14 mouse cellular contexts compared by ENCODE assay signal in genomic region chr9:101995423-101996156, GRCm38 (mm10).
DNase-seq lines count a peak whose midpoint lies in the region; ATAC-seq and TF ChIP-seq lines count a peak whose summit lies in the region.
"Had no signal": no experiment of that assay in that cellular context is flagged by ENCODE, and none has a peak within 500 bp of the region (broad histone marks: within the 10 kb centered on the region; RNA-seq: fewer than 3 reads in every experiment).

No protein-coding gene starts in this region.

- 0 out of 2 replicates have a peak, but pooled peaks cover 7% of the 10 kb centered on the region for H3K36me3 ChIP-seq in hindbrain, embryonic 10.5 days
- 0 out of 2 replicates have a peak, but pooled peaks cover 3% of the 10 kb centered on the region for H3K36me3 ChIP-seq in hindbrain, embryonic 12.5 days
- no peaks in the 10 kb centered on the region for H3K36me3 ChIP-seq in liver, embryonic 13.5 days
- peaks cover 46% of the 10 kb centered on the region for H3K36me3 ChIP-seq in midbrain, embryonic 14.5 days (ENCODE audit: control insufficient read depth, insufficient read depth, low read length)
- H3K36me3 ChIP-seq: embryonic facial prominence, embryonic 15.5 days had no signal

- no peak for TF ChIP-seq POLR2A in lung, adult 2 months (IDR thresholded peaks at IDR 0.05; ENCODE audit: borderline replicate concordance, extremely low read depth, low read depth, low read length)

- ATAC-seq in hindbrain, embryonic 12.5 days (ENCODE audit: low FRiP score), result no peak
- peak; percentile 96 for ATAC-seq in liver, embryonic 13.5 days (ENCODE audit: low read depth)
- no peak for ATAC-seq in midbrain, embryonic 14.5 days (ENCODE audit: low FRiP score, low TSS enrichment)
- ATAC-seq: forebrain, postnatal 0 days had no signal

- H3K9ac ChIP-seq in hindbrain, embryonic 12.5 days, result no peak overlapping the region
- H3K9ac ChIP-seq in liver, embryonic 13.5 days, result peak overlapping the region; percentile 63; the same call in 1 of the 2 replicates
- no peak overlapping the region for H3K9ac ChIP-seq in midbrain, embryonic 14.5 days (replicated peaks; ENCODE audit: low read length)
- H3K9ac ChIP-seq: embryonic facial prominence, embryonic 15.5 days; forebrain, postnatal 0 days had no signal

- TF ChIP-seq CTCF in lung, adult 2 months (IDR thresholded peaks at IDR 0.05; ENCODE audit: insufficient read depth, low read length), result no peak

- no peaks in the 10 kb centered on the region for H3K27me3 ChIP-seq in hindbrain, embryonic 10.5 days (ENCODE audit: insufficient read depth, poor library complexity, severe bottlenecking)
- H3K27me3 ChIP-seq in hindbrain, embryonic 12.5 days, result no peaks in the 10 kb centered on the region
- H3K27me3 ChIP-seq in liver, embryonic 13.5 days, result no peaks in the 10 kb centered on the region
- no peaks in the 10 kb centered on the region for H3K27me3 ChIP-seq in midbrain, embryonic 14.5 days (ENCODE audit: control insufficient read depth, insufficient read depth, low read length)
- H3K27me3 ChIP-seq: embryonic facial prominence, embryonic 15.5 days had no signal

- H3K9me3 ChIP-seq in hindbrain, embryonic 10.5 days, result no peaks in the 10 kb centered on the region
- H3K9me3 ChIP-seq in hindbrain, embryonic 12.5 days (replicated peaks), result no peaks in the 10 kb centered on the region
- no peaks in the 10 kb centered on the region for H3K9me3 ChIP-seq in liver, embryonic 13.5 days (replicated peaks)
- no peaks in the 10 kb centered on the region for H3K9me3 ChIP-seq in midbrain, embryonic 14.5 days (ENCODE audit: control insufficient read depth, low read length)
- H3K9me3 ChIP-seq: embryonic facial prominence, embryonic 15.5 days had no signal

- DNase-seq in hindbrain, embryonic 10.5 days (ENCODE audit: low spot score), result no peak
- DNase-seq in c-Kit-positive CD71-negative TER-119-negative erythroid progenitor cells, embryonic 14.5 days (ENCODE audit: low read depth), result peak; percentile 9
- DNase-seq in liver, embryonic 13.5 days, result peak; percentile 71
- DNase-seq in midbrain, embryonic 14.5 days, result no peak
- no peak for DNase-seq in cerebellum, postnatal 10 days
- DNase-seq in frontal cortex, adult 2 months (ENCODE audit: extremely low spot score in 1 of 2, low spot score in 1 of 2), result no peak
- no peak for DNase-seq in lung, adult 2 months
- DNase-seq: forebrain, postnatal 0 days; heart, postnatal 36 days; lung, postnatal 4 days; right cerebral cortex, postnatal 14 days had no signal

- H3K4me1 ChIP-seq in hindbrain, embryonic 10.5 days (replicated peaks), result 0 out of 2 replicates have a peak, but pooled peaks cover 4% of the 10 kb centered on the region
- H3K4me1 ChIP-seq in hindbrain, embryonic 12.5 days, result no peaks in the 10 kb centered on the region
- peaks cover 70% of the 10 kb centered on the region for H3K4me1 ChIP-seq in liver, embryonic 13.5 days (replicated peaks)
- H3K4me1 ChIP-seq in midbrain, embryonic 14.5 days (ENCODE audit: control insufficient read depth, insufficient read depth, low read length), result peaks cover 5% of the 10 kb centered on the region; the same call in 1 of the 2 replicates
- no peaks in the 10 kb centered on the region for H3K4me1 ChIP-seq in lung, adult 2 months (ENCODE audit: control insufficient read depth, insufficient read depth, low read length)
- H3K4me1 ChIP-seq: embryonic facial prominence, embryonic 15.5 days had no signal

- peak overlapping the region; percentile 30; the same call in 1 of the 2 replicates for H3K27ac ChIP-seq in hindbrain, embryonic 10.5 days
- no peak overlapping the region for H3K27ac ChIP-seq in hindbrain, embryonic 12.5 days
- H3K27ac ChIP-seq in liver, embryonic 13.5 days, result peak overlapping the region; percentile 92
- peak overlapping the region; percentile 60 for H3K27ac ChIP-seq in midbrain, embryonic 14.5 days (replicated peaks; ENCODE audit: low read depth, low read length)
- H3K27ac ChIP-seq: embryonic facial prominence, embryonic 15.5 days; kidney, postnatal 0 days had no signal

- H3K4me2 ChIP-seq in hindbrain, embryonic 12.5 days (replicated peaks), result no peak overlapping the region
- H3K4me2 ChIP-seq in liver, embryonic 13.5 days, result peak overlapping the region; percentile 64
- H3K4me2 ChIP-seq in midbrain, embryonic 14.5 days (ENCODE audit: low read length), result no peak overlapping the region
- H3K4me2 ChIP-seq: embryonic facial prominence, embryonic 15.5 days had no signal

- no peak overlapping the region for H3K4me3 ChIP-seq in hindbrain, embryonic 10.5 days
- H3K4me3 ChIP-seq in hindbrain, embryonic 12.5 days, result no peak overlapping the region
- peak overlapping the region; percentile 35 for H3K4me3 ChIP-seq in liver, embryonic 13.5 days (replicated peaks)
- H3K4me3 ChIP-seq in midbrain, embryonic 14.5 days (replicated peaks; ENCODE audit: low read depth, low read length), result no peak overlapping the region
- H3K4me3 ChIP-seq in lung, adult 2 months (replicated peaks; ENCODE audit: extremely low read depth, low read depth, low read length), result no peak overlapping the region
- H3K4me3 ChIP-seq: embryonic facial prominence, embryonic 15.5 days had no signal

- WGBS in hindbrain, embryonic 10.5 days, result 84% methylated on average over 10 of the region's 10 CpGs
- WGBS in hindbrain, embryonic 12.5 days, result 79% methylated on average over 10 of the region's 10 CpGs
- WGBS in liver, embryonic 13.5 days (ENCODE audit: insufficient replicate concordance), result 7% methylated on average over 10 of the region's 10 CpGs
- WGBS in midbrain, embryonic 14.5 days, result 67% methylated on average over 10 of the region's 10 CpGs
- 50% methylated on average over 10 of the region's 10 CpGs for WGBS in lung, adult 2 months

Comparison
In these comparisons a context has a peak if more than half of its experiments do, and no peak if none do; other contexts are left out.
1. DNase-seq: peak in c-Kit-positive CD71-negative TER-119-negative erythroid progenitor cells, embryonic 14.5 days (single experiment) and liver, embryonic 13.5 days (single experiment); none in hindbrain, embryonic 10.5 days (single experiment), midbrain, embryonic 14.5 days (single experiment), cerebellum, postnatal 10 days (0 of 2), frontal cortex, adult 2 months (0 of 2) and lung, adult 2 months (single experiment).